Mouse (Mus musculus): Measurements from ENCODE around the gene Anp32e. TPM values are rescaled to one million over a fixed set of nuclear protein-coding genes. Genes with fewer than 3 reads are reported as not detected.
A peak's percentile ranks its signal among the peaks of the same experiment; 100 is the strongest.

Anp32e gene
- total RNA-seq, 2 experiments from 2014 or later: 76.4 to 89.9 TPM

DNA sequence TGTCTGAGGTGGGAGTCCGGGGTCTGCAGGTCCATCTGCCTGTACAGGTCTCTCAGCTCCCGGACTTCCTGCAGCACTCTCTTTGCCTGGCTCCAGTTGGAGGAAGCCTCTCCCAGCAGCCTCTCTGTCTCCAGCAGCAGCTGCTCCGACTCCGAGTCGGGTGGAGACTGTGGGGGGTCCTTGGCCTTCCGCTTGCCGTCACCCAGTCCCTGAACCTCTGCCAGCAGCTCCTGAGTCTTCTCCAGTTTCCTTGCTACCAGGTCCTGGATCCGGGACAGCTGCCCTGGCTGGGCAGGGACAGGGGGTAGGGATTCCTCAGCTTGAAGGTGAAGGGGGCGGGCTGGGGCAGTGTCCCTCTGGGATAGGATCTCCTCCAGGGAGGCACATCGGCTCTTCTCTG lies 59.9 kb downstream of the Anp32e start:
- no peak for TF ChIP-seq CTCF (IDR thresholded peaks at IDR 0.05)
- peak; percentile 85 for DNase-seq

DNA sequence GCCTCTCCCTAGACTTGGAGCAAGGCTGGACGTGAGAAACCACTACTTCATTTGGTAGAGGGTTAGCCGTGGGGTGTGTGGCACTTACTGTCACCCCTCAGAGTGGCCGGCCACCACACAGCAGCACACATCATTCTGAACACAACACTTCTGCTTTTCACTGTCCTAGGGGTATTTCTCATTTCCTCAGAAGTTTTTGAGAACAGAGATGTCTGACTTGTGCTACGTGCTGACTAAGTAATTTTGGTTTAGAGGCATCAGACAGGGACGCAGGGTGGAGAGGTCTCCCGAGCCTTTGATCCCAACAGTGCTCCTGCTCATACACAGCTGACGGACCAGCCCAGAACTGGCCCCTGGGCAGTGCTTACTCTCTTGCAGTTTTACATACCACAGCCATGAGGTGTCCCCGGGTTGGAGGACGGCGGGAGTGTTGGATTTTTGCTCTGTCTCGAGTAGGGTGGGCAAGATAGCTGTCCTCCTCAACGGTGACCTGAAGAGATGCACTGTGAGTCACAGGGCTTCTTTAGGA lies 61.4 kb downstream of the Anp32e start:
- no peak overlapping the region for H3K4me3 ChIP-seq
- intact Hi-C loops (cut with DNase I): no loop called here
- peak overlapping the region; percentile 89 for H3K27ac ChIP-seq
- no peak for TF ChIP-seq CTCF (IDR thresholded peaks at IDR 0.05)
- no peak for DNase-seq

More for the DNA sequence above, 59.9 kb downstream of the Anp32e start:
- intact Hi-C loops (cut with DNase I): no loop called here
- peak overlapping the region; percentile 83 for H3K27ac ChIP-seq
- H3K4me3 ChIP-seq: peak overlapping the region; percentile 64

DNA sequence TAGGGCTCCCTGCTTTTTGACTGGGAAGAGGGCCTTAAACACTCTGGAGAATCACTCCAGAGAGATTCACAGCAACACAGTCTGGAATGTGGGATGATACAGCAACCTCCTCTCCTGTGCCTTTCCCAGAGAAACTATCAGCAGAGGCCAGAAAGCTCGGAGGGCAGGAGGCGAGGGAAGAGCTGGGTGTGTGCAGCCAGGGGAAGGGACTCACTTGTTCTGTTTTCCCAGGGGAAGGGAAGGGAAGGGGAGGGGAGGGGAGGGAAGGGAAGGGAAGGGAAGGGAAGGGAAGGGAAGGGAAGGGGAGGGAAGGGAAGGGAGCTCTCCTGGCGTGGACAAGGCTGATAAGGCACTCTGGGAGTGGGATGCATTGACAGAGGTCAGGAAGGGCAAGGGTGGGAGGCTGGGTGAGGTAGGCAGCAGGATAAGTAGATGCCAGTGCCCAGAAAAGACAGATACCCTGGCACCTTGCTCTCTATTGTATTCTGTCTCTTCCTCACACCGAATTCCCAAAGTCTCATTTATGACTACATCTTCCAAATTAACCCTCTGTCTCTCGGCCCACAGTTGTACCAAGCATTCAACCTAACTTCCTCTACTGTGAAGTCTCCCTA lies 64.1 kb downstream of the Anp32e start:
- DNase-seq: no peak
- TF ChIP-seq CTCF (IDR thresholded peaks at IDR 0.05): no peak
- intact Hi-C loops (cut with DNase I): no loop called here

DNA sequence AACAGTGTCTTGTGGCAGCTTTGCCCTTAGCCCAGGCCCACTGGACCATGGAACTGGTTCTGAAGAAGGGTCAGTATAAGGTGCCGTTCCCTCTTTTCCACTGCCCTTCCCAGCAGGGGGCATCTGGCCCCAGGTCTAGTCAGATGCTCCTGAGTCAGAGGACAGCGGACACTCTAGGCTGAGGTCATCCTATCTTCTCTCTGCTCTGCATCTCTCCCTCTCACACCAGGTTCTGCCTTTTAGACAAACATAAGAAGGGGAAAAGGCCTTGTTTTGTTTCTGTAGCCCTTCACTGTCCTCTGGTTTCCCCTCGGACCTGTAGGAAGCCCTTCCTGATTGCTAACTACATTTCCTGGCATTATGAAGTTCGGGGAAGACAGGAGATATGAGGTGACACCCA lies 64.8 kb downstream of the Anp32e start:
- intact Hi-C loops (cut with DNase I): no loop called here
- peak; percentile 20; the same call in 1 of the 2 replicates for TF ChIP-seq CTCF (IDR thresholded peaks at IDR 0.05)
- Histone ChIP-seq H3K4me3 (peak overlapping the region; percentile 92), H3K27ac (peak overlapping the region; percentile 89)
- peak; percentile 38 for DNase-seq

More for the DNA sequence above, 64.1 kb downstream of the Anp32e start:
- H3K4me3 ChIP-seq: peak overlapping the region; percentile 92
- H3K27ac ChIP-seq: peak overlapping the region; percentile 89

DNA sequence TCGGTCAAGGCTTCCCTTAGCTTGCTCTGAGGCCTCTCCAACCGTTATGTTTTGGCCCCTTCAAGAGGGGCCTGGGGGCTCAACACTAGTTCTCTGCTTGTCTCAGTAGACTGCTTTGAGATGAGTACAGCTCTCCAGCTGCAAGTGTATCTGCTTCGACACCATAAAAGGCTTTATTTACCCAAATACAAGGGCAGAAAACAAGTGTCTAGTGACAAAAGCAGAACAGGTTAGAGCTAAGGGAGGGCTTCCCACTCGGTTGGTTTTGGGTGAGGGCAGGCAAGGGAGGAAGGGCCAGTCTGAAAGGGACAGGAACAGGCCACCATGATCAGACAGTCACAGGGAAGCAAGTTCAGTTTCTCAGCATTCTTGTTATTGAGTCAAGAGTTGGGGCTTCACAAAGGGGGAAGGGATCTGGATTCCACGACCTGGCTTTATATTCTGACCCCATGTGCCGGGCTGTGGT lies 65.4 kb downstream of the Anp32e start:
- peak overlapping the region; percentile 89 for H3K27ac ChIP-seq
- TF ChIP-seq CTCF (IDR thresholded peaks at IDR 0.05): no peak
- intact Hi-C loops (cut with DNase I): no loop called here
- H3K4me3 ChIP-seq: peak overlapping the region; percentile 92
- no peak for DNase-seq

DNA sequence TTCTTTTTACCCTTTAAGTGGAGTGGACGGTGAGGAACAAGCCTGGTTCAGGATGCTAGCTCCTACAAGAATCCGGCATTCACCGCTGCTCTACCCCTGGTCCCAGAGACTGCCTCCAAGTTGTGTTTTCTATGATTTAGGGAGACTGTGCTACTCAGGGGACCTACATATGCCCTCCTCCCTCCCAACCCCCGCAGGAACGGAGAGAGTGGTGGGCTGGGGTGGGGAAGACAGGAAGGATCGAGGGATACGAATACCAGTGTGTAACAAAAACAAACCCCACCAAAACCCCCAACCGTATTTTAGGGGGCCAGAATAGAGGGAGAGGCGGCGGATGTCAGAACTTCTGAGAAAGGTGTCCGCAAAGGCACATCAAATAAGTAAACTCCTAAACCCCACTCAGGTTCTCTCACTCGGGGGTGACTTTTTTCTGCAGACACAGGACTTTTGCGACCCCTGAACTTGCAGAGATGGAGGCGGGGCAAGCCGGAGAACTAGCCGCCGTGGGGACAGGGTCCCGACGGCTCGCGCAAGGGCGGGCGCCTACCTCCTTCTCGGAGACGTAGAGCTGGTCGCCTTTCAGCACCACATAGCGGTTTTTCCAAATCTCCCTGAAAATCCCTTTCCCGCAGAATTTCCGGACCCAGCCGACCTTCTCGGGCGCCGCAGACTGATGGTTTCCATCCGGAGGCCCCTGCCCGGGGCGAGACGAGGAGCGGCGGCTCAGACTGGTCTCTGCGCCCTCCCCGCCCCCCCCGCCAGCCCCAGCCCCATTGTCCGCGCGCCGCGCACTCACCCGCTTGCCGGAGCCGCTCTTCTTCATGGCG lies 66.1 kb downstream of the Anp32e start:
- intact Hi-C loops (cut with DNase I): no loop called here
- TF ChIP-seq CTCF (IDR thresholded peaks at IDR 0.05): no peak
- Histone ChIP-seq H3K4me3 (peak overlapping the region; percentile 92), H3K27ac (peak overlapping the region; percentile 89)
- DNase-seq: no peak

DNA sequence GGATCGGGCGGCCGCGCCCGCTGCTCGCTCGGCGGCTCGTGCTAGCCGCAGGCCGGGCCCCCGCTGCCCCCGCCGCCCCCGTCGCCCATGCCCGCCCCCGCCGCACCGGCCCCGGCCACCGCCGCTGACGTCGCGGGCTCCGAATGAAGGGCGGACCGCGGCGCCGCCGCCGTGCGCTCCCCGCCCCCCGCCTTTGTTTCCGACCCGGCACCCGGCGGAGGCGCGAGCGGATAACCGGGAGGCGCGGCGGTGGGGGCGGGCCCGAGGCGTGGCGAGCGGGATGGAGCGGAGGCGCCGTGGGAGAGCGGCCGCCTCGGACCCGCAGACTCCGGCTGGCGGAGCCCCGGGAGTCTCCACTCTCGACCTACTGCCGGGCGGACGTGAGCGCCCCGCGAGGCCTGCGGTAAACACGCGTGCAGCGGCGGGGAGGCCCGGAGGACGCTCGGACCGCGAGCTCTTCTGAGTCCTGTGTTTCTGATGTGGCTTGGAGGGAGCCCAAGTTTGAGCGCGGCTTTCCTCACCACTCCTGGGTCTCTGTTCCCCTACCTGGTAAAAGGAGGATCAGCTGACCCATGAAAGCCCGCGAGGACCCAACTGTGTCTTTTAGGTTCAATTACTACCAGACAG lies 66.9 kb downstream of the Anp32e start, which contains the start of gene Plekho1:
Plekho1 (minus strand) TSS at position 200 of the 627 bp plus-strand sequence.
- intact Hi-C loops (cut with DNase I): no loop called here
- peak; percentile 79 for DNase-seq

DNA sequence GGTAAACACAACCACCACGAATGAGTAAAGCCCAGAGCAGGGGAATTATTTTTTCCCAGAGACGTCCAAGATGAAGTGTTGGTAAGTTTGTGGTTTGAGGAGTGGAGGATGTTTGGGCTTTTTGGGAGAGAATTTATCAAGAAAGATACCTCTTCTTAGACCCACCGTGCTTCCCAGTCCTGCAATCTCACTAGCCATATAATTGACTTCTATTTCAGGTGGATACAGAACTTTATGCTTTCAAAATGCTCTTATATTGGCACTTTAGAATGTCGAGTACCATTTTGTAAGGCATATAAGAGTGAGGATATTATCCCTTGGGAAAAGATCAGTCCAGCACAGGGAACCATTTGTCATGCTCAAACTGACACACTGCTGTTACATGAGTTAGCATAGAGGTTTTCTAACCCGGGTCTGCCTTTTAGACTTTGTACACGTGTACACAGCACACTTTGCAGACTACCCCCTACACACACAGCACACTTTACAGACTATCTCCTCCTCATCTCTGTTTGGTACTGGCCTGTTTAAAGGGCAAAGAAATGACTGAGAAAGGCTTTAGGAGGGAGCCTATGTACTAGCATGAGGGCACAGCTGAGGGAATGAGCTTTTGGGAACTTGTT lies 67.5 kb downstream of the Anp32e start:
- peak overlapping the region; percentile 92 for H3K4me3 ChIP-seq
- peak overlapping the region; percentile 89 for H3K27ac ChIP-seq
- DNase-seq: no peak
- intact Hi-C loops (cut with DNase I): no loop called here
- TF ChIP-seq CTCF (IDR thresholded peaks at IDR 0.05): no peak

More for the DNA sequence above, 66.9 kb downstream of the Anp32e start, which contains the start of gene Plekho1:
- Histone ChIP-seq H3K27ac (peak within 1 kb of the TSS; percentile 89), H3K4me3 (peak within 1 kb of the TSS; percentile 92)
- TF ChIP-seq CTCF (IDR thresholded peaks at IDR 0.05): peak; percentile 18; the same call in 1 of the 2 replicates

Other genes starting within 250 kb of the Anp32e start
- gene Adamtsl4, start 241.3 kb upstream of the Anp32e start, total RNA-seq (2021): 10 to 100 TPM; 17.2 to 32.0 TPM
- gene Ecm1, start 189.7 kb upstream of the Anp32e start, total RNA-seq (2021): 10 to 100 TPM; 18.0 to 23.0 TPM
- gene Tars2, start 169.0 kb upstream of the Anp32e start, total RNA-seq (2021): 10 to 100 TPM; 23.0 to 30.8 TPM
- gene Rprd2, start 110.4 kb upstream of the Anp32e start, total RNA-seq (2021): 10 to 100 TPM; 32.4 to 35.2 TPM
- 10 to 100 TPM; 18.2 to 18.3 TPM for gene Prpf3, start 73.4 kb upstream of the Anp32e start, total RNA-seq (2021)
- gene Mrps21, start 57.7 kb upstream of the Anp32e start, total RNA-seq (2021): 100 to 1,000 TPM; 303 to 336 TPM
- gene Ciart, start 47.0 kb upstream of the Anp32e start, total RNA-seq (2021): 1 to 10 TPM; 2.7 to 9.3 TPM
- 1 to 10 TPM; 1.4 to 2.1 TPM for gene BC028528, start 37.2 kb upstream of the Anp32e start, total RNA-seq (2021)
- 10 to 100 TPM; 41.0 to 50.3 TPM for gene Aph1a, start 35.3 kb upstream of the Anp32e start, total RNA-seq (2021)
- 100 to 1,000 TPM in 1 of 2 experiments, 10 to 100 TPM in 1; 81.2 to 115 TPM for gene Car14, start 24.6 kb upstream of the Anp32e start, total RNA-seq (2021)
- 10 to 100 TPM; 14.2 to 19.3 TPM for gene Plekho1, start 66.8 kb downstream of the Anp32e start, total RNA-seq (2021)
- 10 to 100 TPM; 15.0 to 22.7 TPM for gene Vps45, start 129.2 kb downstream of the Anp32e start, total RNA-seq (2021)
- 10 to 100 TPM; 54.6 to 58.3 TPM for gene Otud7b, start 175.3 kb downstream of the Anp32e start, total RNA-seq (2021)
- gene Mtmr11, start 232.8 kb downstream of the Anp32e start, total RNA-seq (2021): 1 to 10 TPM; 1.9 to 2.5 TPM
- 10 to 100 TPM; 11.0 to 11.7 TPM for gene Sf3b4, start 243.1 kb downstream of the Anp32e start, total RNA-seq (2021)

Data from gastrocnemius, adult 2 months (tissue).